Mouse (Mus musculus) gastrocnemius, adult 8-10 months (tissue): ENCODE data around the gene Hrnr. TPM values are rescaled to one million over a fixed set of nuclear protein-coding genes. Genes with fewer than 3 reads are reported as not detected.

ENCODE experiments used
- total RNA-seq, 4 experiments: library from RNA; stranded (reverse); gene quantifications; 2 replicates each; pipeline ENCODE4 v1.2.4; 2022

Gene Hrnr
- total RNA-seq, 4 experiments from 2014 or later = not detected

Other genes with a start within 250 kb of the Hrnr start
- not detected for gene Crnn, start 175.0 kb upstream of the Hrnr start, total RNA-seq
- not detected for gene Flg2, start 122.5 kb upstream of the Hrnr start, total RNA-seq
- not detected for gene Flg, start 46.2 kb upstream of the Hrnr start, total RNA-seq
- not detected for gene Rptn, start 74.0 kb downstream of the Hrnr start, total RNA-seq
- gene Tchh, start 122.6 kb downstream of the Hrnr start, total RNA-seq = under 1 TPM in 2 of 4 experiments, not detected in 2; 0.05 TPM
- gene Tchhl1, start 149.0 kb downstream of the Hrnr start, total RNA-seq = not detected
- gene S100a11, start 200.7 kb downstream of the Hrnr start, total RNA-seq = 10 to 100 TPM; 14.8 to 39.6 (median 19.8) TPM
- 10 to 100 TPM; 16.5 to 34.3 (median 26.9) TPM for gene S100a10, start 235.3 kb downstream of the Hrnr start, total RNA-seq